Mouse (Mus musculus) adrenal gland, postnatal 10 days (tissue): ENCODE results near the gene Gfap. TPM values are rescaled to one million over a fixed set of nuclear protein-coding genes. Genes with fewer than 3 reads are reported as not detected.

Source experiments
- total RNA-seq, 2 experiments: library from RNA; stranded (reverse); gene quantifications; 2 replicates each; pipeline ENCODE4 v1.2.3; 2021

The Gfap gene
- total RNA-seq, 2 experiments from 2014 or later, result 0.90 to 0.91 TPM

Other genes starting within 250 kb of the Gfap start
- gene Meioc, start 237.2 kb downstream of the Gfap start, total RNA-seq, result not detected
- gene Ccdc43, start 203.1 kb downstream of the Gfap start, total RNA-seq, result 10 to 100 TPM; 20.7 to 23.6 TPM
- 10 to 100 TPM; 18.6 to 45.3 TPM for gene Adam11, start 139.5 kb downstream of the Gfap start, total RNA-seq
- 10 to 100 TPM; 24.4 to 27.6 TPM for gene Gjc1, start 81.2 kb downstream of the Gfap start, total RNA-seq
- 1 to 10 TPM; 2.3 to 3.3 TPM for gene Higd1b, start 65.1 kb downstream of the Gfap start, total RNA-seq
- gene Eftud2, start 19.9 kb downstream of the Gfap start, total RNA-seq, result 10 to 100 TPM; 67.6 to 87.0 TPM
- under 1 TPM; 0.21 to 0.27 TPM for gene Ccdc103, start 19.7 kb downstream of the Gfap start, total RNA-seq
- gene Fam187a, start 15.7 kb downstream of the Gfap start, total RNA-seq, result not detected
- gene Kif18b, start 24.2 kb upstream of the Gfap start, total RNA-seq, result 10 to 100 TPM in 1 of 2 experiments, 1 to 10 TPM in 1; 6.9 to 10.4 TPM
- 10 to 100 TPM; 31.9 to 34.6 TPM for gene C1ql1, start 45.8 kb upstream of the Gfap start, total RNA-seq
- 10 to 100 TPM; 81.8 to 85.9 TPM for gene Nmt1, start 127.3 kb upstream of the Gfap start, total RNA-seq
- 10 to 100 TPM; 65.6 to 74.8 TPM for gene Dcakd, start 127.4 kb upstream of the Gfap start, total RNA-seq
- 10 to 100 TPM in 1 of 2 experiments, 1 to 10 TPM in 1; 8.7 to 11.0 TPM for gene Plcd3, start 200.7 kb upstream of the Gfap start, total RNA-seq
- 10 to 100 TPM; 81.0 to 94.7 TPM for gene Acbd4, start 200.8 kb upstream of the Gfap start, total RNA-seq
- 10 to 100 TPM; 49.6 to 50.1 TPM for gene Hexim1, start 215.3 kb upstream of the Gfap start, total RNA-seq
- gene Hexim2, start 231.5 kb upstream of the Gfap start, total RNA-seq, result 1 to 10 TPM; 4.8 to 8.9 TPM